Mouse (Mus musculus) thymus, adult 2 months (tissue): ENCODE results near the gene Gm47995.

Experiments
- CTCF ChIP-seq: fragments of 200-500 bp; IDR thresholded peaks from 2 replicates; pipeline ENCODE4 v1.5.1; 2012; ENCODE audit warnings: mild to moderate bottlenecking, control low read depth, low read length, moderate library complexity, borderline replicate concordance; ENCODE audit not compliant: control insufficient read depth, poor library complexity, insufficient read depth; ENCODE audit errors: extremely low read depth
- POLR2A ChIP-seq: fragments of 200-500 bp; IDR thresholded peaks from 2 replicates; pipeline ENCODE4 v1.6.1; 2012; ENCODE audit warnings: mild to moderate bottlenecking, low read length, control low read depth, moderate library complexity; ENCODE audit not compliant: control insufficient read depth, poor library complexity, insufficient read depth; ENCODE audit errors: extremely low read depth

DNA sequence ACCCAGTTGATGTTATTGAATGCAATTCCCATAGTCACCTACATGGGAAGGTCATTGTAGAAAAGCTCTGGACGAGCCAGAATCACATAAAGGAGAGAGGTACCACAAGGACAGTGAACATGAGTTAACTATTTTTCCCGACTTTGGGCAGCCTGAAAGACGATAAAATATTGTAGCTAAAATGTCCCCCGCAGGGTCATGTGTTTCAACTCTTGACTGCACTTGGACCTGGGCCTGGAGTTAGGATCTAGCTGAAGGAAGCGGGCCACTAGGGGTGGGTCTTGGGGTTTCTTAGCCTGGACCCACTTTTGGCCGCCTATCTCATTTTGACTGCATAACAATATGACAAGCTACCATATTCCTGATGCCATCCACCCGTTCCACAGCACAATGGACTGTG is 48.0 kb upstream of the Gm47995 start:
- TF ChIP-seq POLR2A (no peak), CTCF (no peak)
